Mouse (Mus musculus): ENCODE measurements around the gene Sema4d. TPM values are rescaled to one million over a fixed set of nuclear protein-coding genes. Genes with fewer than 3 reads are reported as not detected.
"Not testable (repeated sequence)": the region's sequence is repeated elsewhere in the genome, so short reads cannot be mapped to it uniquely, and the experiment has no call there.

Sema4d gene
- total RNA-seq (2021): 15.4 and 22.0 TPM in 2 replicates
- long read RNA-seq, full-length matches to known transcripts: 1 of 5 reads
- long read RNA-seq, partial matches to known transcripts: 2 of 5 reads
- long read RNA-seq, other reads (novel, unspliced or antisense): 2 of 5 reads

DNA sequence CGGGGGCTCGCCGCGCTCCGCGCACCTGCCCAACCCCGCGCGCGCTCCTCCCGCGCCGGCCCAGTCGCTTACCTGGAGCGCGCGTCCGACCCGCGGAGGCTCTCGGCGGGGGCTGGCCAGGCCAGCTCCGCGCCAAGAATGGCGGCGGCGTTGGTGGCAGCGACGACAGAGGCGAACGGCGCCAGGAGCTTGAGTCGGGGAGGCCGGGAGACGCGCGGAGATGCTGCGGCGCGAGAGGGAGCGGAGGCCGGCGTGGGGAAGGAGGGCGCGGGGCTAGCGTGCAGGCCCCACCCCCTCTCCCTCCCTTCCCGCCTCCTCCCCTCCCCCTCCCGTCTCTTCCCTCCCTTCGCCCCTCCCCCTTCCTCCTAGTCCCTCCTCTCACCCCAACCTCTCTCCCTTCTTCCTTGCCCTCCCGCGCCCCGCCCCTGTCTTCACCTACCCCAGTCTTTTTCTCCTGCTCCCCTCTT is at the start of gene Sema4d:
TSS of gene Sema4d (minus strand) at position 323 of the 467 bp plus-strand sequence.
- DNase-seq: peak; percentile 66

DNA sequence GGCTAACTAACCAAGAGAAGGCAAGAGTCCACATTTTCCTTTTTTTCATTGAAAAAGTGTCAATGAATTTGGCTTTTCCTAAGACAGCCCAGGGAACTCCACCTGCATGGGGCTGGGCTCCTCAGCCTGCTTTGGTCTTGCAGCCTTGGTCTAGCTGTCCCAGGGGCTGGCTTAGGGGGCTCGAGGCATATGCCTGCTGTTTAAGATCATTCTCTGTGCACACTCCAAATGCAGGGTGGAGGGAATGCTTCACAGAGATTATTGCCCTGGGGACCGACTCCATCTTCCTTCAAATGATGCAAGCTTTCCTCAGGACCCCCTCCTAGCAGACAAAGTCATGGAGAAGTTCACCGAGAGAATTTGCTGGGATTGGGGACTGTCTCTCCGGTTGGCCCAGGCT is 49.8 kb upstream of the Sema4d start:
- DNase-seq: no peak

DNA sequence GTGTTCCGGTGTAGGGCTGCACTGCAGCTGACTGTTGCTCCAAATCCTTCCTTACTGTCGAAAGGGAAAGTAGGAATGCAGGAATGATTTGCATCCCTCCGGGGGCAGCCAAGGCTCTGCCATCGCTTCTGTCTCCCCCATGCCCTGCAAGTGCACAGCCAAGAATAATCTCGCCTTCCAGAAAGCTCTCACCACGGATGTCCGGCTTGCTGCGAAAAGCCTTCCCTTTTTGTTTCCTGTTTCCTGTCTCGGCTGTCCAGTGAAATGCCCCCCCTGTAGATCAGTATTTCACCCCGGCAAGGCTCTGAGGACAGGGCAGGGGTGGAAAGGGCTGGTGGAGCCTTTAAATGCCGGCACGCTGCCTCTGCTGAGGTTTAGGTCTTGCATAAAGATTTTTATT is 49.2 kb upstream of the Sema4d start:
- DNase-seq: no peak

DNA sequence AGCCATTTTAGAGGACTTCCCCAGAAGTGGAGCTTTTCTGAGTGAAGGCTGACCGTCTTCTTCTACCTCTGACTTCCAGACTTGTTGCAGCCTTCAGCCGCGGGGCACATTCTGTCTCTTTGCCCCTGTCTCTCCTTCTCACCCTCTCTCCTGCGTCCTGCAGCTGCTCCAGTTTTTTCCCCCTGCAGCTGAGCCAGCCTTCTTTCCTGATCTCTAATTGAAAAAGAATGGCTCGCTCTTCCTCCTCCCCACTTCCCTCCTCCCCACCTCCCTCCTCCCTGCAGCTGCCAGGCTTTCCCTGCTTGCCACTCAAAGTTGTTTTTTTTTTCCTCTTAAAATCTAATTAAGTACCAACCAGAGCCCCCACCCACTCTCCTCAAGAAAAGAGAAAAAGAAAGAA is 48.6 kb upstream of the Sema4d start:
- DNase-seq: no peak

GRCm38 (mm10) chr13:51841541-51842115 is 48.1 kb upstream of the Sema4d start:
- DNase-seq: no peak

- DNase-seq: no peak
These were observed 47.2 kb upstream of the Sema4d start for GRCm38 (mm10) chr13:51840702-51841101.

DNA sequence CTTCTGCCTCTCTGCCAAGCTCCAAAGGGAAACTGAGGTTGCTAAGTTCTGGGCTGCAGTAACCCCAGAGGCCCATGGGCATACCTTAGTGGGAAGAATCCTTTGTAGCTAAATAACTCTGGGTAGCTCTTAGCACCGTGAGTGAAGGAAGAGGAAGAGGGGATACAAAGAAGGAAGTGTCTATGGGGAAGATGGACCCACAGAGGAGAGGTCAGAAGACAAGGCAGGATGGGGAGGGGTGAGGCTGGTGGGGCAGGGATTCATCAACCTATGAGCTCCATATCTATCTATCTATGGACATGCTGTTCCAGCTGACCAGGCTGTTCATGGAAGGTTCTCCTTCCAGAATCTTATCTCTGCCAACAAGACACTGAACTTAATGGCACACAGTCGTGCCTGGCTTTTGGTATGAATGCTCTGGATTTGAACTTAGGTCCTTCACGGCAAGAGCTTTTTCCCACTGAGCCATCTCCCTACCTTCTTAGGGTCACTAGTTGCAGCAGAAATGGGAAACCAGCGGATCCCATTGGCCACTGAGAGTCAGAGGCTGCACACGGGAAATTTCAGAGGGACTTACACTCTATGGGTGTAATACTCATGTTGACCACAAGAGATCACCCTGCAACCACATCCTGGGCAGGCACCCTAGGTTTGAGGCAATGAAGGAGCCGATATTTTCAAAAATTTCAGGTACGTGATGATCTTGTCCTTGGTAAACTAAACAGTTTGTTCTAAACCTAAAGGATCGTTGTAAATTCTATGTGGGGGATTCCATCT is 45.9 kb upstream of the Sema4d start:
- DNase-seq: peak; percentile 22

- no peak for DNase-seq
These were observed 43.9 kb upstream of the Sema4d start for GRCm38 (mm10) chr13:51837402-51837801.

- DNase-seq: not testable (repeated sequence)
These were observed 41.7 kb upstream of the Sema4d start for GRCm38 (mm10) chr13:51835208-51835607.

DNA sequence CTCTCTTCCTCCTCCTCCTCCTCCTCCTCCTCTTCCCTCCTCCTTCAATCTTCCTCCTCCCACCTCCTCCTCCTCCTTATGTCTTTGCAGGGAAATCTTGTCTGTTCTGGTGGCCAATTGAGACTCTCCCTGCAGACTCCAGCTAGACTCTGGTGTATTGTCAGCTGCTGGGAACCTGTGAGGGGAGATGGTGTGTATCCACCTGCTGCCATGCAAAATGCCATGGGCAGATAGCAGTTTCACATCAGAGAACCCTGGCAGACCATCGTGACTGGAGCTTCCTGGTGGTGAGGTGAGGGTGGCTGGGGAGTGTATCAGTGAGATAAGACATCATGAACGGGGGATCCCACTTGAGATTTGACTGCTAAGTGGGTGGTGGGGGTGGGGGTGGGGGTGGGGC is 41.0 kb upstream of the Sema4d start:
- DNase-seq: no peak

GRCm38 (mm10) chr13:51834024-51834423 is 40.5 kb upstream of the Sema4d start:
- DNase-seq: not testable (repeated sequence)

GRCm38 (mm10) chr13:51833611-51834010 is 40.1 kb upstream of the Sema4d start:
- peak; percentile 80 for DNase-seq

GRCm38 (mm10) chr13:51832491-51832890 is 38.9 kb upstream of the Sema4d start:
- no peak for DNase-seq

DNA sequence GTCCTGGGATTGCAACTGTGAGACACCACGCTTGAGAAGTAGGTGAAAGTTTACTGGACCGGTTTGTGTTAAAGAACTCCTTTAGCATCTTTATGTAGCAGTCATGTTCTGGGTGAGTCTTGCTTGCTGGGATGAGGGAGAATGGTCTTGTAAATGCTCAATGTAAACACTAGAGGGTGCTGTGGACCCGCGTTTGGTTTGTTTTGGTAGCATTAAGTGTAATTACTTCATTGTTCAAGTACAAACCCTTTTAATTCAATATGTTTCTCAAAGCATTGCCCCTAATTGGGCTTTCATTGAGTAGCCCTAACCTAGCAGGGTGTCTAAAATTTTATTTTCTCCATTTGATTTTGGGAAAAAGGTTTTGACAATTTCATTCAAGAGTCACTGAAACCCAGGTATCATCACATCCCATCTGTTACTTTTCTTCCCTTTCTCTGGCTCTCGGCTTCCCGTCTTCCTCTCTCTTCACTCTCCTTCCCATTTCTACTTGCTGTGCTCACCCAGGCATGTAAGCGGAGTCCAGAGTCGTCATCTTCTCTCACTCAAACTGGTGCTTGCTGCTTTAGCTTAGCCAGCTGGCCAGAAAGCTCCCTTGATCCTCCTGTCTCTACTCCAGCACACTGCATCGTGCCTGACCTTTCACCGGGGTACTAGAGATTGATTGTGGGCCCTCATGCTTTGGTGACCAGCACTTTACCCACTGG is 37.4 kb upstream of the Sema4d start:
- peak; percentile 27 for DNase-seq

DNA sequence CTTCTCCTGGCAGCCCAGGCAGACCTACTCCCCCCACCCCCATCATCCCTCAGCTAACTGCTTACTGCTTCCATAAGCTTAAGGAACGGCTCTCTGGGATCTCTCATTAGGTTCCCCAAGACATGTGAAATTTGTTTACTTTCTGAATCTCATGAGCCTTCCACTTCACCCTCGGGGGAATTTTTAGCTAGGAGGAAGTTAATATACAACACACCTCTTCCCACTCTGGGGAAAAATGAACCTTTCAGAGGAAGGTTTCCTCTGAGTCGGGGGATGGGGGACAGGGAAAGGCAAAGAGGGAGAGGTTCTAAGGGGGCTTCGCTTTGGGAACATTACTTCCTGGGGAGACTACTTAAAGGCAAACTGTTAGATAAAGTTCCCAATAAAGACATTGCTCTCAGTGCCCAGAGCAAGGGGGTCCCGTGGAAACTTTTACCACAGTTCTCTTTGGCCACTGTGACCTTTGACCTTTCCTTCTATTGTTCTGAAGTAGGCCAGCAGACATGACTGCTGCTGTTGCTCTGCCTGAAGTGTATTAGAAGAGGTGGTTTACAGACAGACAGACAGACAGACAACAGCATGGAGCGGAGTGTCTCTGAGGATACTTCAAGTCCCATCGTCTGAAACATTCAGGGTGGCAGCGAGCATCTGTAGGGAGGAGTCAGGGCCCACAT is 30.4 kb upstream of the Sema4d start:
- DNase-seq: no peak

DNA sequence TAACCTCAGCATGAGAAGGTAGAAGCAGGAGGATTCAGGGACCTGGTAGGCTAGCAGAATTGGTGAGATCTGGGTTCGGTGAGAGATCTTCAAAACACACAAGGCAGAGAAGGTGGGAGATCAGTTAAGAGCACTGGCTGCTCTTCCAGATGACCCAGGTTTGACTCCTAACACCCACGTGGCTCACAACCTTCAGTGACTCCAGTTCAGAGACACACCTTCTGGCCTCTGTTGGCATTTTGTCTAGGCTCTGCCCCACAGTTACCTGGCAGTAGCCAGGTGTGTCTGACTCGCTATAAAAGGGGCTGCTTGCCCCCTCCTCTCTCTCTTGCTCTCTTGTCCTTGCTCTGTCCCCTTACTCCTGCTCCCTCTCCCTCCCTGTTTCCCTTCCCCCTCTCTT is 28.4 kb upstream of the Sema4d start:
- no peak for DNase-seq

DNA sequence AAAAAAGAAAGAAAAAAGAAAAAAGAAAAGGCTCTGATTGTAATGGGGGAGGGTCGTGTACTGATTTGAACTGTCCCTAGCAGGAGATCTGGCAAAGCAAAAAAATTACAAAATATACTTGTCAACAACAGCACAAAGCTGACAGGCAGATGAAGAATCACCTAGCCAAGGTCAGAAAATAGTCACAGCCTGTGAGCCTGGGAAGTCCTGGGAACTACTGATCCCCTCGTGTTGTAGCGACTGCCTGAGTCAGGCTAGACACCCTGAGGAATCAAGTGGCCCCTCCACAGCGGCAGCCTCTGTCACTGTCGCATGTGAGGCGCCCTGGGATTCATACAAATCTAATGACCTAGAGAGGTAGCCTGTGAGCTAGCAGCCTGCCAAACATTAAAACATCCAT is 25.8 kb upstream of the Sema4d start:
- peak; percentile 27 for DNase-seq

DNA sequence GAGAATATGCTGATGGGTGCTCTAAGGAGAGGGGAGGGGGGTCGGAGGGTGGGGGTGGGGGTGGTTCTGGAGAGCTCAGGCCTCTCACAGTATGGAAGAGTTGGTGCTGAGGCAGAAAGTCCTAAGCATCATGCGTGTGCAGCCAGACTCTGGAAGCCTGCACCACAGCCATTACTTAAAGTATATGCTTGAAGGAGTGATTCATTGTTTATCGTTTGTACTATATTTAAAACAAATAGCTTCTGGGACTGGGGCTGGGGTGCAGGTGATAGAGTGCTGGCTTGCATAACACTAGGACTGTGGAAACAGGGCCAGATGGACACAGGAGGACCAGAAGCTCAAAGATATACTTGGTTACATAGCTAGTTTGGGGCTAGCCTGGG is 25.4 kb upstream of the Sema4d start:
- no peak for DNase-seq

GRCm38 (mm10) chr13:51818170-51818943 is 24.8 kb upstream of the Sema4d start:
- DNase-seq: no peak

- DNase-seq: no peak
These were observed 23.1 kb upstream of the Sema4d start for GRCm38 (mm10) chr13:51816559-51817041.

GRCm38 (mm10) chr13:51815865-51816504 is 22.4 kb upstream of the Sema4d start:
- DNase-seq: no peak
